Mouse (Mus musculus) midbrain, embryonic 10.5 days (tissue): ENCODE results near the gene Gm10203. TPM values are rescaled to one million over a fixed set of nuclear protein-coding genes. Genes with fewer than 3 reads are reported as not detected.

Experiments
- DNase-seq: peaks from one replicate; pipeline ENCODE4 v3.0.0-alpha.2; 2017; ENCODE audit warnings: low spot score
- H3K27ac ChIP-seq: fragments of 300-500 bp; sonication (generic); replicated peaks from 2 replicates; pipeline ENCODE4 v1.5.1; 2016; ENCODE audit warnings: mild to moderate bottlenecking
- H3K27me3 ChIP-seq: fragments of 300-500 bp; sonication (generic); 2 replicates; pipeline ENCODE4 v1.6.1; 2016; ENCODE audit warnings: low read depth, mild to moderate bottlenecking; ENCODE audit not compliant: poor library complexity, severe bottlenecking
- H3K36me3 ChIP-seq: fragments of 300-500 bp; sonication (generic); 2 replicates; pipeline ENCODE4 v1.6.1; 2016; ENCODE audit warnings: mild to moderate bottlenecking, moderate library complexity
- H3K4me1 ChIP-seq: fragments of 300-500 bp; sonication (generic); 2 replicates; pipeline ENCODE4 v1.6.1; 2016
- H3K4me3 ChIP-seq: fragments of 300-500 bp; sonication (generic); 2 replicates; pipeline ENCODE4 v1.5.1; 2016; ENCODE audit warnings: mild to moderate bottlenecking, moderate library complexity
- H3K9me3 ChIP-seq: fragments of 300-500 bp; sonication (generic); replicated peaks from 2 replicates; pipeline ENCODE4 v1.6.1; 2016; ENCODE audit warnings: mild to moderate bottlenecking
- WGBS: fragments of 180-500 bp; shearing (Covaris S2); methylation state at CpG from one replicate; pipeline ENCODE4 v1.1.7; 2016; 5-methylcytosine and 5-hydroxymethylcytosine counted together
- polyA plus RNA-seq: library from polyadenylated mRNA; unstranded; fragments of >200 nt; fragmentation: Nextera tagmentation; extraction: Ambion mirVana; gene quantifications from 2 replicates; pipeline ENCODE4 v1.2.1, GENCODE M21; 2016

The Gm10203 gene
- polyA plus RNA-seq, 1 experiment from 2014 or later, result not detected

GRCm38 (mm10) chr6:149107615-149108014 is 22.4 kb upstream of the Gm10203 start:
- 76% methylated on average over 3 of the region's 3 CpGs for WGBS

GRCm38 (mm10) chr6:149108909-149109308 is 21.1 kb upstream of the Gm10203 start:
- no peaks in the 10 kb centered on the region for H3K4me1 ChIP-seq
- no peaks in the 10 kb centered on the region for H3K27me3 ChIP-seq
- H3K9me3 ChIP-seq, result no peaks in the 10 kb centered on the region
- no peak overlapping the region for H3K27ac ChIP-seq
- no peak overlapping the region for H3K4me3 ChIP-seq
- no peak for DNase-seq
- WGBS, result 83% methylated on average over 2 of the region's 2 CpGs
- H3K36me3 ChIP-seq, result no peaks in the 10 kb centered on the region

More at GRCm38 (mm10) chr6:149107615-149108014, 22.4 kb upstream of the Gm10203 start:
- Histone ChIP-seq H3K36me3 (no peaks in the 10 kb centered on the region), H3K9me3 (no peaks in the 10 kb centered on the region), H3K4me3 (no peak overlapping the region), H3K4me1 (no peaks in the 10 kb centered on the region), H3K27me3 (0 out of 2 replicates have a peak, but pooled peaks cover 1% of the 10 kb centered on the region), H3K27ac (no peak overlapping the region)
- DNase-seq, result no peak

GRCm38 (mm10) chr6:149116992-149117391 is 13.0 kb upstream of the Gm10203 start:
- Histone ChIP-seq H3K4me3 (no peak overlapping the region), H3K9me3 (no peaks in the 10 kb centered on the region), H3K36me3 (no peaks in the 10 kb centered on the region), H3K27me3 (no peaks in the 10 kb centered on the region), H3K4me1 (0 out of 2 replicates have a peak, but pooled peaks cover 3% of the 10 kb centered on the region), H3K27ac (no peak overlapping the region)
- DNase-seq, result no peak

- 67% methylated on average over 2 of the region's 2 CpGs for WGBS
- H3K27ac ChIP-seq, result no peak overlapping the region
- H3K4me3 ChIP-seq, result no peak overlapping the region
- DNase-seq, result no peak
- no peaks in the 10 kb centered on the region for H3K27me3 ChIP-seq
- H3K9me3 ChIP-seq, result no peaks in the 10 kb centered on the region
- H3K4me1 ChIP-seq, result peaks cover 6% of the 10 kb centered on the region; the same call in 1 of the 2 replicates
- H3K36me3 ChIP-seq, result no peaks in the 10 kb centered on the region
These were observed 11.0 kb upstream of the Gm10203 start for GRCm38 (mm10) chr6:149118935-149119334.

GRCm38 (mm10) chr6:149119853-149120252 is 10.1 kb upstream of the Gm10203 start:
- Histone ChIP-seq H3K36me3 (no peaks in the 10 kb centered on the region), H3K4me3 (no peak overlapping the region), H3K9me3 (no peaks in the 10 kb centered on the region), H3K27me3 (no peaks in the 10 kb centered on the region), H3K4me1 (peaks cover 6% of the 10 kb centered on the region; the same call in 1 of the 2 replicates), H3K27ac (no peak overlapping the region)
- 43% methylated on average over 2 of the region's 2 CpGs for WGBS
- DNase-seq, result peak; percentile 19

GRCm38 (mm10) chr6:149123042-149123441 is 6.9 kb upstream of the Gm10203 start:
- no peak overlapping the region for H3K4me3 ChIP-seq
- no peaks in the 10 kb centered on the region for H3K9me3 ChIP-seq
- peaks cover 6% of the 10 kb centered on the region; the same call in 1 of the 2 replicates for H3K4me1 ChIP-seq
- 79% methylated on average over 3 of the region's 3 CpGs for WGBS
- H3K27me3 ChIP-seq, result no peaks in the 10 kb centered on the region
- DNase-seq, result no peak
- H3K27ac ChIP-seq, result no peak overlapping the region
- H3K36me3 ChIP-seq, result no peaks in the 10 kb centered on the region

GRCm38 (mm10) chr6:149126675-149127074 is 3.3 kb upstream of the Gm10203 start:
- H3K27ac ChIP-seq, result no peak overlapping the region
- no peaks in the 10 kb centered on the region for H3K27me3 ChIP-seq
- H3K4me3 ChIP-seq, result no peak overlapping the region
- H3K4me1 ChIP-seq, result peaks cover 17% of the 10 kb centered on the region
- WGBS, result 64% methylated on average over 4 of the region's 4 CpGs
- peak; percentile 20 for DNase-seq
- H3K36me3 ChIP-seq, result no peaks in the 10 kb centered on the region
- no peaks in the 10 kb centered on the region for H3K9me3 ChIP-seq

- H3K4me1 ChIP-seq, result peaks cover 31% of the 10 kb centered on the region
- DNase-seq, result no peak
- H3K36me3 ChIP-seq, result no peaks in the 10 kb centered on the region
- no peaks in the 10 kb centered on the region for H3K27me3 ChIP-seq
- H3K4me3 ChIP-seq, result no peak overlapping the region
- WGBS, result 12% methylated on average over 3 of the region's 3 CpGs
- H3K9me3 ChIP-seq, result no peaks in the 10 kb centered on the region
- H3K27ac ChIP-seq, result no peak overlapping the region
These were observed 1.1 kb downstream of the Gm10203 start for GRCm38 (mm10) chr6:149131111-149131510.

GRCm38 (mm10) chr6:149132311-149133077 is 2.5 kb downstream of the Gm10203 start:
- H3K4me3 ChIP-seq, result no peak overlapping the region
- no peaks in the 10 kb centered on the region for H3K36me3 ChIP-seq
- peak; percentile 49 for DNase-seq
- H3K27ac ChIP-seq, result no peak overlapping the region
- peaks cover 31% of the 10 kb centered on the region for H3K4me1 ChIP-seq
- H3K27me3 ChIP-seq, result no peaks in the 10 kb centered on the region
- 30% methylated on average over 5 of the region's 5 CpGs for WGBS
- H3K9me3 ChIP-seq, result no peaks in the 10 kb centered on the region

GRCm38 (mm10) chr6:149134391-149135150 is 4.6 kb downstream of the Gm10203 start:
- Histone ChIP-seq H3K4me3 (no peak overlapping the region), H3K4me1 (peaks cover 27% of the 10 kb centered on the region), H3K27me3 (no peaks in the 10 kb centered on the region), H3K9me3 (no peaks in the 10 kb centered on the region), H3K36me3 (no peaks in the 10 kb centered on the region), H3K27ac (no peak overlapping the region)
- WGBS, result 27% methylated on average over 5 of the region's 5 CpGs
- no peak for DNase-seq

- WGBS, result 87% methylated on average over 6 of the region's 6 CpGs
- H3K4me3 ChIP-seq, result no peak overlapping the region
- H3K27me3 ChIP-seq, result no peaks in the 10 kb centered on the region
- H3K27ac ChIP-seq, result no peak overlapping the region
- H3K36me3 ChIP-seq, result no peaks in the 10 kb centered on the region
- no peak for DNase-seq
- H3K9me3 ChIP-seq, result no peaks in the 10 kb centered on the region
- H3K4me1 ChIP-seq, result peaks cover 26% of the 10 kb centered on the region
These were observed 5.7 kb downstream of the Gm10203 start for GRCm38 (mm10) chr6:149135631-149136030.

GRCm38 (mm10) chr6:149137936-149138335 is 8.0 kb downstream of the Gm10203 start:
- no peaks in the 10 kb centered on the region for H3K9me3 ChIP-seq
- WGBS, result 87% methylated on average over 2 of the region's 2 CpGs
- H3K27me3 ChIP-seq, result no peaks in the 10 kb centered on the region
- no peak overlapping the region for H3K4me3 ChIP-seq
- H3K36me3 ChIP-seq, result peaks cover 1% of the 10 kb centered on the region; the same call in 1 of the 2 replicates
- H3K4me1 ChIP-seq, result peaks cover 31% of the 10 kb centered on the region
- no peak for DNase-seq
- H3K27ac ChIP-seq, result no peak overlapping the region

GRCm38 (mm10) chr6:149139011-149139410 is 9.0 kb downstream of the Gm10203 start:
- Histone ChIP-seq H3K4me1 (peaks cover 24% of the 10 kb centered on the region), H3K4me3 (no peak overlapping the region), H3K27me3 (no peaks in the 10 kb centered on the region), H3K27ac (no peak overlapping the region), H3K36me3 (peaks cover 4% of the 10 kb centered on the region), H3K9me3 (no peaks in the 10 kb centered on the region)
- no peak for DNase-seq
- 89% methylated on average over 3 of the region's 3 CpGs for WGBS
